Mouse (Mus musculus): ENCODE data around the gene Tcf20.

DNA sequence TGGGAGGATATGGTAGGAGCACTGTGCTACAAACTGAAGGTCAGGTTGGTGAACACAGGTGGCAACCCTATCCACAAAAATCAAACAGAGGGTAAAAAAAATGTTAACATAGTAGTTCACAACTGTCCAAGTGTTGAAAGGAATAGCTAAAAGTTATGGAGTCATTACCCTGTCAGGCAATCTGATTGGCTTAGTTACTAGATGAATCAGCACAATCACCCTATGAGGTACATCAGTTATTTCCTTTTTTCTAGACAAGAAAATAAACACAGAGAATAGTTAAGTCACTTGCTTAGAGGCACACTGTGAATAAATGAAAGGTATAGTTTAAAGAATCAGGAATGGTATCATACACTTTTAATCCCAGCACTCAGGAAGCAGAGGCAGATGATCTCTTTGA, 110.4 kb downstream of the Tcf20 start:
- TF ChIP-seq USF1 (IDR thresholded peaks at IDR 0.05; ENCODE audit: low read depth) = no peak
- no peak for TF ChIP-seq POLR2A (IDR thresholded peaks at IDR 0.05; ENCODE audit: insufficient read length, low read depth)
- TF ChIP-seq MYOG (IDR thresholded peaks at IDR 0.05; ENCODE audit: control insufficient read depth in 1 of 3, insufficient read depth in 1 of 3, insufficient read length in 2 of 3, low read depth in 2 of 3) = no peak
- TF ChIP-seq REST (IDR thresholded peaks at IDR 0.05; ENCODE audit: insufficient read depth, insufficient read length) = no peak
- no peak for TF ChIP-seq MAX (IDR thresholded peaks at IDR 0.05; ENCODE audit: low read depth)
- TF ChIP-seq E2F4 (IDR thresholded peaks at IDR 0.05; ENCODE audit: insufficient read depth) = no peak

All from myocyte (in vitro differentiated cells).